Mouse (Mus musculus) central nervous system, embryonic 11.5 days (tissue): Measurements from ENCODE around the gene Cfap73. TPM values are rescaled to one million over a fixed set of nuclear protein-coding genes. Genes with fewer than 3 reads are reported as not detected.

Experiments
- polyA plus RNA-seq: library from polyadenylated mRNA; depleted of rRNA; stranded (reverse); fragments of >200 nt; gene quantifications from 2 replicates; pipeline ENCODE4 v1.2.3, GENCODE M21; 2012; rRNA removed

Cfap73 gene
- polyA plus RNA-seq, result 0.09 and 0.11 TPM in 2 replicates

GRCm38 (mm10) chr5:120634131-120634530 lies at the start of gene Cfap73:
TSS of gene Cfap73 (minus strand) at chr5:120634235.

GRCm38 (mm10) chr5:120648569-120649373 lies 14.7 kb upstream of the Cfap73 start, which contains the start of gene Rasal1:
TSS of gene Rasal1 (plus strand) at chr5:120648812.

GRCm38 (mm10) chr5:120612442-120612821 lies 21.6 kb downstream of the Cfap73 start, which contains the start of the genes Rita1 and Ddx54:
TSS of gene Rita1 (minus strand) at chr5:120612589.
TSS of gene Ddx54 (plus strand) at chr5:120612739.

GRCm38 (mm10) chr5:120588569-120589094 lies 45.4 kb downstream of the Cfap73 start, which contains the start of the genes Tpcn1 and Iqcd:
TSS of gene Tpcn1 (minus strand) at chr5:120588673.
TSS of gene Iqcd (plus strand) at chr5:120589016.

Other genes with a start within 250 kb of the Cfap73 start
- 13.6 and 21.9 TPM in 2 replicates for gene Lhx5, start 202.5 kb downstream of the Cfap73 start, polyA plus RNA-seq
- gene Sdsl, start 161.4 kb downstream of the Cfap73 start, polyA plus RNA-seq, result 5.2 and 5.9 TPM in 2 replicates
- gene Sds, start 157.7 kb downstream of the Cfap73 start, polyA plus RNA-seq, result 0.06 TPM in 2 replicates
- gene Plbd2, start 130.6 kb downstream of the Cfap73 start, polyA plus RNA-seq, result 10.0 and 17.9 TPM in 2 replicates
- gene Slc8b1, start 123.1 kb downstream of the Cfap73 start, polyA plus RNA-seq, result 4.4 and 5.1 TPM in 2 replicates
- gene Tpcn1, start 45.6 kb downstream of the Cfap73 start, polyA plus RNA-seq, result 14.3 and 26.2 TPM in 2 replicates
- 1.7 and 3.7 TPM in 2 replicates for gene Iqcd, start 45.2 kb downstream of the Cfap73 start, polyA plus RNA-seq
- gene Rita1, start 21.6 kb downstream of the Cfap73 start, polyA plus RNA-seq, result 22.7 and 23.9 TPM in 2 replicates
- 38.4 and 40.1 TPM in 2 replicates for gene Ddx54, start 21.5 kb downstream of the Cfap73 start, polyA plus RNA-seq
- 0.14 and 0.24 TPM in 2 replicates for gene Rasal1, start 14.6 kb upstream of the Cfap73 start, polyA plus RNA-seq
- 9.1 and 13.1 TPM in 2 replicates for gene Dtx1, start 77.7 kb upstream of the Cfap73 start, polyA plus RNA-seq
- gene Oas2, start 115.6 kb upstream of the Cfap73 start, polyA plus RNA-seq, result 0.36 and 0.40 TPM in 2 replicates
- gene Oas3, start 143.4 kb upstream of the Cfap73 start, polyA plus RNA-seq, result 0.14 and 0.19 TPM in 2 replicates
- 0.04 and 0.09 TPM in 2 replicates for gene Oas1e, start 161.3 kb upstream of the Cfap73 start, polyA plus RNA-seq
- gene Oas1c, start 178.3 kb upstream of the Cfap73 start, polyA plus RNA-seq, result 0.47 and 0.71 TPM in 2 replicates
- gene Oas1f, start 213.1 kb upstream of the Cfap73 start, polyA plus RNA-seq, result not detected in 2 replicates
- not detected in 2 replicates for gene Oas1h, start 227.2 kb upstream of the Cfap73 start, polyA plus RNA-seq